Mouse (Mus musculus) liver, embryonic 16.5 days (tissue): ENCODE measurements around the gene Zfp281. TPM values are rescaled to one million over a fixed set of nuclear protein-coding genes. Genes with fewer than 3 reads are reported as not detected.

Source experiments
- ATAC-seq: fragments of 200-750 bp; cut with Nextera tagmentation; 2 replicates; pipeline ENCODE4 v1.8.0; 2017; ENCODE audit warnings: low read depth, mild to moderate bottlenecking, moderate number of reproducible peaks, moderate library complexity
- H3K27ac ChIP-seq: fragments of 300-500 bp; sonication (generic); 2 replicates; pipeline ENCODE4 v1.5.1; 2014; ENCODE audit warnings: mild to moderate bottlenecking, low read length
- H3K27me3 ChIP-seq: fragments of 300-500 bp; sonication (generic); 2 replicates; pipeline ENCODE4 v1.6.1; 2014; ENCODE audit warnings: low read depth, low read length, mixed read lengths; ENCODE audit not compliant: control insufficient read depth, insufficient read depth
- H3K36me3 ChIP-seq: fragments of 300-500 bp; sonication (generic); 2 replicates; pipeline ENCODE4 v1.6.1; 2014; ENCODE audit warnings: mild to moderate bottlenecking; ENCODE audit not compliant: control insufficient read depth, insufficient read depth
- H3K4me1 ChIP-seq: fragments of 300-500 bp; sonication (generic); 2 replicates; pipeline ENCODE4 v1.6.1; 2014; ENCODE audit warnings: low read depth, low read length, mixed read lengths; ENCODE audit not compliant: control insufficient read depth
- H3K4me2 ChIP-seq: fragments of 300-500 bp; sonication (generic); 2 replicates; pipeline ENCODE4 v1.6.1; 2014; ENCODE audit warnings: low read depth, low read length, mixed read lengths
- H3K4me3 ChIP-seq: fragments of 300-500 bp; sonication (generic); 2 replicates; pipeline ENCODE4 v1.5.1; 2014; ENCODE audit warnings: low read depth, mild to moderate bottlenecking, low read length
- H3K9ac ChIP-seq: fragments of 300-500 bp; sonication (generic); 2 replicates; pipeline ENCODE4 v1.6.1; 2014; ENCODE audit warnings: low read depth, low read length
- H3K9me3 ChIP-seq: fragments of 300-500 bp; sonication (generic); replicated peaks from 2 replicates; pipeline ENCODE4 v1.6.1; 2016; ENCODE audit warnings: low read length; ENCODE audit not compliant: control insufficient read depth
- WGBS: fragments of 180-500 bp; shearing (Covaris S2); extraction: QIAGEN DNeasy Blood & Tissue Kit; methylation state at CpG from one replicate; pipeline ENCODE4 v1.1.7; 2014; ENCODE audit not compliant: insufficient replicate concordance; 5-methylcytosine and 5-hydroxymethylcytosine counted together
- polyA plus RNA-seq: library from polyadenylated mRNA; unstranded; fragments of >200 nt; fragmentation: Nextera tagmentation; extraction: Ambion mirVana; gene quantifications from 2 replicates; pipeline ENCODE4 v1.2.1, GENCODE M21; 2015

The Zfp281 gene
- polyA plus RNA-seq, 1 experiment from 2014 or later, result 6.4 TPM

DNA sequence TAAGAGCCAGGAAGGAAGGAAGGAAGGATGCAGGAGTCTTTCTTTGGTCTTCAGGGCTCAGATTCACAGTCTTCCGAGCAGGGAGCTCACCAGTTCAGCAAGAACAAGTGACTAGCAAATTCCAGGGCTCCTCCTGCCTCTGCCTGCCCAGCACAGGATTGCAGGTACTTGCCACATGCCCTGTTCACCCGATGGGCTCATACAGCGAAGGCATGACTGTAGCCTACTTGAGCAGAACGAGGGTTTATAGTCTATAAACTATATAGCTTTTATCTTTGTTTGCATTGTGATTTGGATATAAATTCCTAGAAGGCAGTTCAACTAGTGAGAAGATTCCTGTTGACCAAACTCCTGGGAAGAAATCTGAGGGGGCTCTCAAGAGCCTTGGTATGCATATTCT lies 18.4 kb upstream of the Zfp281 start:
- H3K4me2 ChIP-seq, result no peak overlapping the region
- WGBS, result 60% methylated on average over 4 of the region's 4 CpGs
- no peak overlapping the region for H3K9ac ChIP-seq
- no peaks in the 10 kb centered on the region for H3K36me3 ChIP-seq
- H3K27ac ChIP-seq, result no peak overlapping the region
- no peaks in the 10 kb centered on the region for H3K27me3 ChIP-seq
- H3K4me1 ChIP-seq, result no peaks in the 10 kb centered on the region
- no peak overlapping the region for H3K4me3 ChIP-seq
- ATAC-seq, result no peak
- H3K9me3 ChIP-seq, result no peaks in the 10 kb centered on the region

DNA sequence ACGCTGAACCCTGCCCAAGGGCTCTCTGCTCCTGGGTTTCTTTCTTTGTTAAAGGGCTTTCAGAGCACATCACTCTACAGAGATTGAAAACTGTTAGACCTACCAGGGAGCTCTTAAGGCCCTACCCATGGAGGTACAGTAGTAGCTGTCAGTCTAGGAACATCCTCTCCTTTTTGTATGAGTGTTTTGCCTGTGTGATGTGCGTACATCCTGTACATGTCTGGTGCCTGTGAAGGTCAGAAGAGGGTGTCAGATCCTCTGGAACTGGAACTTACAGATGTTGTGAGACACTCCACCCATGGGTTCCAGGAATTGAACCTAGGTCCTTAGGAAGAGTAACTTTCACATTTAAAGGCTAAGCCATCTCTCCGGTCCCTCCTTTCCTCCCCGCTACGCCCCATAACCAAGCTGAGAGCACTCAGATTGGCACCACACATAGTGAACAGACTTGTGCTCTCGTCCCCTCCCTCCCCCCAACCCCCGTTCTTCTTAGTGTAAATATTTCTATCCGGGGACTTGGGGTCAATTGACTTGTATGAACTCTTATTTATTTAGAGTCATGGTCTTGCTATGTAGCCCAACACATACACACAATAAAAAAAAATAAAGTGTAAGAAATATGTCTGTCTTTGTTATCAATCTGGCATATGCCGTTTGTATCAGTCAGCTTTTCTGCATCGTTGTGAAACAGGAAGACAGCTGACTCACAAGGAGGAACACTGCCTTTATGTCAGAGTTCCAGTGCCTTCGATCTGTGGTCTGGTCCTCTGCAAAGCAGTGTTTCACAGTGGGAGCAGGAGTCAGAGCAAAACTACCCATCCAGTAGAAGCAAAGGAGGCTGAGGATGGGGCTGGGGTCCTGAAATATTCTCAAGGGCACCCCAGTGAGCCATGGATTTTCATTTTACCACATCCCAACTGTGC lies 16.1 kb upstream of the Zfp281 start:
- H3K27me3 ChIP-seq, result no peaks in the 10 kb centered on the region
- 57% methylated on average over 11 of the region's 11 CpGs for WGBS
- H3K36me3 ChIP-seq, result no peaks in the 10 kb centered on the region
- H3K4me3 ChIP-seq, result no peak overlapping the region
- H3K4me1 ChIP-seq, result no peaks in the 10 kb centered on the region
- no peak overlapping the region for H3K9ac ChIP-seq
- no peak overlapping the region for H3K27ac ChIP-seq
- ATAC-seq, result no peak
- H3K4me2 ChIP-seq, result no peak overlapping the region
- no peaks in the 10 kb centered on the region for H3K9me3 ChIP-seq

DNA sequence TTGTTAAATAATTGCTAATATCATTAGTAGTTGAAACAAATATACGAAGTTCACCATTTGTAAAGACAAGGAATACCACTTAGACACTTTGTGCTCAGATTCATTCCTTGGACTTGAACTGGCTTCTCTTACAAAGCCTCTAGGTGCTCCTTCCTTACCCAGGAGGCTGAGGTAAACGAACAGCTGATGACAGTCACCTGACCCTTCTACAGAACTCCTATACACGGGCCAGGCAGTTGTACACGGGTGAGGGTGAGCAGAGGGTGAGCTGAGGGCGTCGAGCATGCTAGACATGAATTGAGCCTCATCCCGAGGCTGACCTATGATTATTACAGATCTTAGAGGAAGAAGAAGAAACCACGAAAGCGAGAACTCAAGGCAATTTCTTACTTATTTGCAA lies 12.9 kb upstream of the Zfp281 start:
- H3K9me3 ChIP-seq, result no peaks in the 10 kb centered on the region
- no peaks in the 10 kb centered on the region for H3K36me3 ChIP-seq
- no peak for ATAC-seq
- WGBS, result 42% methylated on average over 9 of the region's 9 CpGs
- no peaks in the 10 kb centered on the region for H3K27me3 ChIP-seq
- H3K4me2 ChIP-seq, result no peak overlapping the region
- no peak overlapping the region for H3K27ac ChIP-seq
- no peak overlapping the region for H3K4me3 ChIP-seq
- peaks cover under 1% of the 10 kb centered on the region for H3K4me1 ChIP-seq
- H3K9ac ChIP-seq, result no peak overlapping the region

DNA sequence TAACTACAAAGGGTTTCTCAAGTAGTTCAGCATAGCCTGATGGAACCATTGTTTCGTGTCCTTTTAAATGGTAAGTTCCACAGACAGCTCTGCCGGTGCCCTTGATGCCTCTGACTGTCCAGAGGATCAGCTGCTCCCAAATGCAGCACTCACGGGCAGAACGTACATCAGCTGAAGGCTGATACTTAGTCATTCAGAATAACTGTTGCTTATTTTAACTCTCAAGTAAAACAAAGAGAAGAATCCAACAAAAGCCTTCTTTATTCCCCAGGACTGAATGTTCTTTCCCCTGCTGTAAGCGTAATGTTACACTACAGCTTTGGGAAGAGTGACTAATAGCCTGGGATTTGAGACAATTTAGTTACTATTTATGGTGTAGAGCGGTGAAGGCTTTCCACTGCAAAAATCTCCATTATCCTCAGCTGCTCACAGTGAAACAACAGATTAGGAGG lies 11.4 kb upstream of the Zfp281 start:
- no peak overlapping the region for H3K9ac ChIP-seq
- no peaks in the 10 kb centered on the region for H3K27me3 ChIP-seq
- no peak overlapping the region for H3K4me3 ChIP-seq
- H3K4me2 ChIP-seq, result no peak overlapping the region
- H3K9me3 ChIP-seq, result no peaks in the 10 kb centered on the region
- no peaks in the 10 kb centered on the region for H3K36me3 ChIP-seq
- no peak for ATAC-seq
- H3K27ac ChIP-seq, result no peak overlapping the region
- peaks cover 5% of the 10 kb centered on the region for H3K4me1 ChIP-seq
- 64% methylated on average over 6 of the region's 6 CpGs for WGBS

DNA sequence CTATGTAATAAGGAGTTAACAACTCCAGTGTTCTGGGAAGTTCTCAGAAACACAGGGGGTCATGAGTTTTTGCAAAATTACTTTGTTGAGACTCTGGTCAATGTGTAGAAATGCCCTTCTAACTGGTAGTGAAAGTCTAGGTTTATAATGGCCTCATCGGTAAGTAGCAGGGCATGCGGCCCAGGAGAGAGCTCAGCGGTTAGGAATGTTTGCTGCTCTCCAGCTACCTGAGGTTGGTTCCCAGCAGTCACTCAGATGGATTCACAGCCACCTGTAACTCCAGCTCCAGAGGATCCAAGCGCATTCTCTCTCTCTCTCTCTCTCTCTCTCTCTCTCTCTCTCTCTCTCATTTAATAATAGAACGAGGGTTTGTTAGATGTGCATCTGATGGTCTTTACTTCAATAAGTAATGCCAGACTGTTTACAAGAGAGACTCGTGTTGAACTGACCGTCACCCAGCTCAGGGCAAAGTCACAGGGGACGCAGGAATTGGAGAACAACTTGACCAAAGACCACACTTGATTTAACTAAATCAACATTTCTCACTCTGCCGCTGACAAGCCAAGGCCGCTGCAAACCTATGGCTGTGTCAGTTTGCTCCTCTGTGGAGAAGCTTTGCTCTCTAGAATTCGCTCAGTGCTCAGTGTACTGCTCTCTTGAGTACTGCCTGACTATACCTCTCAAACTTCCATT lies 9.8 kb upstream of the Zfp281 start:
- Histone ChIP-seq H3K4me1 (peaks cover 5% of the 10 kb centered on the region), H3K4me3 (no peak overlapping the region), H3K4me2 (no peak overlapping the region), H3K36me3 (no peaks in the 10 kb centered on the region), H3K27me3 (no peaks in the 10 kb centered on the region), H3K9ac (no peak overlapping the region), H3K27ac (peak overlapping the region; percentile 73), H3K9me3 (no peaks in the 10 kb centered on the region)
- WGBS, result 65% methylated on average over 11 of the region's 11 CpGs
- ATAC-seq, result peak; percentile 80

DNA sequence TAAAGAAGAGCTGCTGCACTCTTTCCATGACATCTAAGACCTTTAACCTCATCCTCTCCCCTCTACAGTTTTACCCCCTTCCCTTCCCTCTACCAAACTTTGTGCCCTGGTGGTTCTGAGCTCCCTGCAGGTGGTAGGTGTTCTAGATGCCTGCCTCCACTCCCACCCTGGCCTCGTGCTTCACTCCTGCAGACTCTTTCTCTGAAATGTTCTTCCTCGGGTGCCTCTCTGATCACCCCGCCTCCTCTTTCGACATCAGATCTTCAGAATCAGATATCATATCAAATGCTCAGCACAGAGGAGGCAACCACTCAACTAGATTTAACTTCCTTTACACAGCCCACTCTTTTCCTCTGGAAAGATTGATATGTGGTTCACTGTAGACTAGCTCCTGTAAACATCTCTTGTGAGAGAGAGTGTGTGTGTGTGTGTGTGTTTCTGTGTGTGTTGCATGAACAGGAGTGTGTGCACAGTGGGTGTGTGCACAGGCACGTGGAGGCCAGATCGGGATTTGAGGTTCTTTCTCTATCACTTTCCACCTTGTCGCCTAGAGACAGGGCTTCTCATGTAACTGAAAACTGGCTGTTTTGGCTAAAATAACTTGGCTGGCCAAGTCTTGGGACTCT lies 7.4 kb upstream of the Zfp281 start:
- Histone ChIP-seq H3K9me3 (no peaks in the 10 kb centered on the region), H3K4me2 (no peak overlapping the region), H3K36me3 (no peaks in the 10 kb centered on the region), H3K9ac (no peak overlapping the region), H3K4me3 (no peak overlapping the region), H3K27ac (no peak overlapping the region), H3K27me3 (no peaks in the 10 kb centered on the region), H3K4me1 (peaks cover 5% of the 10 kb centered on the region)
- WGBS, result 16% methylated on average over 7 of the region's 7 CpGs
- no peak for ATAC-seq

DNA sequence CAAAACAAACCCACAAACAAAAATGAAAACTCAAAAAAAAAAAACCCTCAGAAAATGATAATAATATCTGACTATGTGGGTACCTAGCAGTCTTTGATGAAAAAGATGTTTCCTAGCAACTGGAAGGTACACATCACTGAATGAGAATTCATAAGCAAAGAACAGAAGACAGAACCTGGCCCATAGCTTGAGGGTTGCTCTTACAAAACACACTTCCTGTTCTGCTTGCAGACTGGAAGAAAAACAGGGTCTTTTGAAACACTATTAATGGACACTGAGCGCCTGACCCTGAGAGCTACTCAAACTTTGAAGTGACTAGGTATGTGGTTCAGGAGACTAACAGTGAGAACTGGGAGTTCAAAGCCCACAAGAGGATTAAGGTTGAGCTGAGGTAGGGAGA lies 6.1 kb upstream of the Zfp281 start:
- no peak overlapping the region for H3K4me3 ChIP-seq
- H3K4me2 ChIP-seq, result no peak overlapping the region
- H3K36me3 ChIP-seq, result no peaks in the 10 kb centered on the region
- no peak for ATAC-seq
- no peaks in the 10 kb centered on the region for H3K27me3 ChIP-seq
- no peak overlapping the region for H3K9ac ChIP-seq
- peaks cover 5% of the 10 kb centered on the region for H3K4me1 ChIP-seq
- 45% methylated on average over 1 of the region's 1 CpGs for WGBS
- H3K27ac ChIP-seq, result no peak overlapping the region
- no peaks in the 10 kb centered on the region for H3K9me3 ChIP-seq

DNA sequence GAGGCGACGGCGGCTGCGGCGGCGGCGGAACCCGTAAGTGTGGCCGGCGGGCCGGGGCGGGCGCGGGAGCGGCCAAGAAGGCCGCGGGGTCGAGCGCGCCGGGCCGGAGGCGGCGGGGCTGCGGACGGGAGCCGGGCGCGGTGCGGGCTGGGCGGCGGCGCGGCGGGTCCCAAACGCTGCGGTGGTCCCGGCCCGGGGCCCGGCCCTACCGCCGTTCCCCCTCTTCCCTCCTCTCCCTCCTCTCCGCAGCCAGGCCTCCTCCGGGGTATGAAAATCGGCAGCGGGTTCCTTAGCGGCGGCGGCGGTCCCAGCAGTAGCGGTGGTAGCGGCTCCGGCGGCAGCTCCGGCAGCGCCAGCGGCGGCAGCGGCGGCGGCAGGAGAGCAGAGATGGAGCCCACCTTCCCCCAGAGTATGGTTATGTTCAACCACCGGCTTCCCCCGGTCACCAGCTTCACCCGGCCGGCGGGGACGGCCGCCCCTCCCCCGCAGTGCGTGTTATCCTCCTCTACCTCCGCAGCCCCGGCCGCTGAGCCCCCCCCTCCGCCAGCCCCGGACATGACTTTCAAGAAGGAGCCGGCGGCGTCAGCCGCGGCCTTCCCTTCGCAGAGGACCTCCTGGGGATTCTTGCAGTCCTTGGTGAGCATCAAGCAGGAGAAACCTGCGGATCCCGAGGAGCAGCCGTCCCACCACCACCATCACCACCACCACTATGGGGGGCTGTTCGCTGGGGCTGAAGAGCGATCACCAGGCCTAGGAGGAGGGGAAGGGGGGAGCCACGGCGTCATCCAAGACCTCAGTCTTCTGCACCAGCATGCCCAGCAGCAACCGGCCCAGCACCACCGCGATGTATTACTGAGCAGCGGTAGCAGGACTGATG lies 556 bp downstream of the Zfp281 start:
- Histone ChIP-seq H3K9ac (peak overlapping the region; percentile 94), H3K27ac (peak overlapping the region; percentile 81), H3K4me3 (peak overlapping the region; percentile 89), H3K27me3 (no peaks in the 10 kb centered on the region), H3K4me1 (peaks cover 20% of the 10 kb centered on the region), H3K36me3 (no peaks in the 10 kb centered on the region), H3K9me3 (no peaks in the 10 kb centered on the region), H3K4me2 (peak overlapping the region; percentile 74)
- WGBS, result 2% methylated on average over 66 of the region's 92 CpGs
- peak; percentile 49 for ATAC-seq
